Mouse (Mus musculus) brain, embryonic 14.5 days (tissue): ENCODE measurements around the gene Pdcd2l.

Experiments
- CTCF ChIP-seq: fragments of 200-500 bp; IDR thresholded peaks from 2 replicates; pipeline ENCODE4 v1.5.1; 2012; ENCODE audit warnings: inconsistent platforms, mild to moderate bottlenecking, moderate library complexity, borderline replicate concordance; ENCODE audit not compliant: insufficient read depth, insufficient read length; ENCODE audit errors: extremely low read depth
- POLR2A ChIP-seq: fragments of 200-500 bp; IDR thresholded peaks from 2 replicates; pipeline ENCODE4 v1.6.1; 2012; ENCODE audit warnings: mild to moderate bottlenecking, inconsistent platforms, borderline replicate concordance; ENCODE audit not compliant: poor library complexity, insufficient read depth, insufficient read length, severe bottlenecking; ENCODE audit errors: extremely low read depth

- TF ChIP-seq POLR2A (no peak), CTCF (no peak)
Measured at GRCm38 (mm10) chr7:34164671-34165070, 31.8 kb downstream of the Pdcd2l start.
